Mouse (Mus musculus) megakaryocyte, embryonic 14.5 days (primary cell): ENCODE data around the gene Serpinb3a.

ENCODE experiments used
- FLI1 ChIP-seq: IDR thresholded peaks from 2 replicates; pipeline ENCODE4 v1.6.1; 2012; ENCODE audit warnings: low read length, inconsistent platforms, mixed read lengths
- GATA1 ChIP-seq: IDR thresholded peaks from 3 replicates; pipeline ENCODE4 v1.6.1; 2012; ENCODE audit warnings: mixed read lengths, low read length, inconsistent platforms, borderline replicate concordance

- TF ChIP-seq GATA1 (no peak), FLI1 (no peak)
These were observed 37.6 kb downstream of the Serpinb3a start for GRCm38 (mm10) chr1:107014530-107014929.
